Mouse (Mus musculus): Measurements from ENCODE around the gene Wdr35. TPM values are rescaled to one million over a fixed set of nuclear protein-coding genes. Genes with fewer than 3 reads are reported as not detected.

The Wdr35 gene
- polyA plus RNA-seq, 1 experiment from 2014 or later = 21.4 TPM

DNA sequence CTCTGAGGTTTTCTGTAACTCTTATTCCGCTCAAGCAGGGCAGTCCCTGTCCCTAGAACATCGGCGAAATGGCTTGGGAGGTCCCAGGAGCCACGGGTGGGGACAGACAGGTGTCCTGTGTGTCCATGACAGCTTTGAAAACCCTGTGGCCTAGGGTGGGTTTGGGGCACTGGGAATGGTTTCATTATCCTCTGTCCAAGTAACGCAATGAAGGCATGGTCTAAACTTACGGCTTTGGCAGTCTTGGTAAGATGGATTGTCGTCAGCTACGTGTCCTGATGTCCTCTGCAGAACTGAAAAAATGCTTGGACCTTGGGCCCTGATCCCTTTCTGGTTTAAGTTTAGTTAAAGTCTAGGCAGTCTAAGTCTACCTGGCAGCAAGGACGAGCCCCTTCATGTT, 86.3 kb downstream of the Wdr35 start:
- H3K27me3 ChIP-seq (replicated peaks; ENCODE audit: low read depth, poor library complexity, severe bottlenecking) = no peaks in the 10 kb centered on the region
- H3K4me1 ChIP-seq = no peaks in the 10 kb centered on the region
- no peaks in the 10 kb centered on the region for H3K9me3 ChIP-seq
- WGBS = 88% methylated on average over 9 of the region's 9 CpGs
- no peak for DNase-seq (ENCODE audit: low spot score)
- no peak overlapping the region for H3K4me3 ChIP-seq
- no peak overlapping the region for H3K27ac ChIP-seq (replicated peaks)
- H3K36me3 ChIP-seq (replicated peaks) = no peaks in the 10 kb centered on the region

DNA sequence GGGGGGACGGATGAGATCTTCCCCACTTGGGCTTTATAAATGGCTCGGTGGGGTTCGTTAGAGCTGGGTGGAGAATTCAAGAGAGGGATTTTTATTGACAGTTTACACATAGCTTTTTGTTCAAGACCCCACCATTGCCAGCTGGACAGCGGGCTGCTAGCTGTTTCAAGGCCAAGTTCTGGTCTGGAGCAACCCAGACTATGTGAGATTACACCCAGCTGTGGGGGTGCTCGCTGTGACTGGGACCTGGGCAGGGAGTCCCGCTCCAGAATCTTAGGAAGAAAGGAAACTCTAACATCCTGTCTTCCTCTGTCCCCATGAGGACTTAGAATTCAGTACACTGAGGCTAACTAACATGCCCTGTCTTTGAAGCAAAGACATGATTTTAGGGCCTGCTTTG, 89.9 kb downstream of the Wdr35 start:
- Histone ChIP-seq H3K27me3 (replicated peaks; ENCODE audit: low read depth, poor library complexity, severe bottlenecking) (no peaks in the 10 kb centered on the region), H3K4me1 (no peaks in the 10 kb centered on the region), H3K36me3 (replicated peaks) (no peaks in the 10 kb centered on the region), H3K9me3 (no peaks in the 10 kb centered on the region), H3K27ac (replicated peaks) (no peak overlapping the region), H3K4me3 (no peak overlapping the region)
- no peak for DNase-seq (ENCODE audit: low spot score)
- WGBS = 81% methylated on average over 6 of the region's 6 CpGs

DNA sequence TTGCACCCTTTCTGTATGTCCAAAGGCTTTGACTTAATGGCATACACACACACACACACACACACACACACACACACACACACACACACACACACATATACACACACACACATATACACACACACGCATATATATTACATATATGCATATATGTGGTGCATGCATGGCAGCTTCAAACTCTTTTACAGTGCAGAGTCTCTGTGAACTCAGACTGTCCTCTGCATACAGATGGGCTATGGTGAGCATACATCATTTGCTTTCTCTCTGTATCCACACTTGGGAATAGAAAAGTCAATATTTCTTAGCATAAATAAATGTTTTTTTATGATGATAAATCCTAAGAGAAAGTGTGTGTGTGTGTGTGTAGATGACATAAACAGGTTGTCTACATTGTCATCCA, 97.4 kb downstream of the Wdr35 start:
- no peak for DNase-seq (ENCODE audit: low spot score)
- Histone ChIP-seq H3K9me3 (no peaks in the 10 kb centered on the region), H3K4me1 (peaks cover 4% of the 10 kb centered on the region; the same call in 1 of the 2 replicates), H3K27ac (replicated peaks) (no peak overlapping the region), H3K27me3 (replicated peaks; ENCODE audit: low read depth, poor library complexity, severe bottlenecking) (no peaks in the 10 kb centered on the region), H3K4me3 (no peak overlapping the region), H3K36me3 (replicated peaks) (no peaks in the 10 kb centered on the region)
- 91% methylated on average over 1 of the region's 1 CpGs for WGBS

DNA sequence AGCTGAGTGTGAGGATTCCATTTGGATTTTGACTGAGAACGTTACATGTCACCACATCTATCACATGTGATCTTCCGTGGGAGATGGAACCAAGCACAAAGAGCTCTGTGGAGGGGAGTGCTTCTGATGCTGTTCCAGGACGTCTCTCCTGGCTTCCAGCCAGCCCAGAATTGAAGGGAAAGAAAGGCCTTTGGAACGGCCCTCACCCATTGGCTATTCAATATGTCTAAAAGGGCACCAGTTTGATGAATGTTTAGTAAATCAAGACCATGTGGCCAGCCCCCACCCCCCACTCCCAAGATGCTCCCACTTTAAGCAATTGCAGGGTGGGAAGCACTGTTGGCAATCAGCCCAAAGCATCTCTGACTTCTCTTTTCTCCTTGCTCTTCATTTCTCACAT, 97.8 kb downstream of the Wdr35 start:
- Histone ChIP-seq H3K27me3 (replicated peaks; ENCODE audit: low read depth, poor library complexity, severe bottlenecking) (no peaks in the 10 kb centered on the region), H3K36me3 (replicated peaks) (no peaks in the 10 kb centered on the region), H3K27ac (replicated peaks) (no peak overlapping the region), H3K4me1 (peaks cover 4% of the 10 kb centered on the region; the same call in 1 of the 2 replicates), H3K4me3 (no peak overlapping the region), H3K9me3 (no peaks in the 10 kb centered on the region)
- no peak for DNase-seq (ENCODE audit: low spot score)
- 71% methylated on average over 4 of the region's 4 CpGs for WGBS

DNA sequence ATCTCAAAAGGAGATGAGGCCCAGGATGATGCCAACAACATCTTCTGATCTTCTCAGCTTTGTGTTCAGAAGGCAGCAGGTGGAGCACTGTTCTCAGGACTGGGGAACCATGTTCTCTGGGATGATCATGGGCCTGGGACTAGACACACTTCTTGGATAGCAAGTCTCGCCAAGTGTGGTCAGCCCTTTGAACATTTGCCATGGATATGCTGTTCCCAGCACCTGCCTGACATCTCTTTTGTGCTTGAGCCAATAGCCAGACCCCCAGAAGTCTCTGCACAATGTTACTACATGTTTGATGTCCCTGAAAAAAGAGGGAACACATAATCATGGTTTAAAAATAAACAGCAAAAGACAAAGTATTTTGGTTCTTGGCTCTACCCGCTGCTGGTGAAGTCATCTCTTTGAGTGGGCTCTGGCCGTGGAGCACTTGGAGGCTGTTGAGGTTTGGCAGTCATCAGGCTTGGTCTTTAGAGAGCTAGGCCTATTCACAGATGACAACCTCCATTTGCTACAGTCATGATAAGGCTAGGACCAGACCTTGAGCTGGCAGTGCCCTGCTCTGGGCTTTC, 103.9 kb downstream of the Wdr35 start:
- Histone ChIP-seq H3K9me3 (no peaks in the 10 kb centered on the region), H3K4me3 (no peak overlapping the region), H3K27me3 (replicated peaks; ENCODE audit: low read depth, poor library complexity, severe bottlenecking) (no peaks in the 10 kb centered on the region), H3K27ac (replicated peaks) (no peak overlapping the region), H3K36me3 (replicated peaks) (no peaks in the 10 kb centered on the region), H3K4me1 (no peaks in the 10 kb centered on the region)
- DNase-seq (ENCODE audit: low spot score) = no peak
- 92% methylated on average over 3 of the region's 3 CpGs for WGBS

Other genes starting within 250 kb of the Wdr35 start
- gene Sdc1, start 202.6 kb upstream of the Wdr35 start, polyA plus RNA-seq (2016; fragmentation: Nextera tagmentation; extraction: Ambion mirVana) = 157 and 158 TPM in 2 replicates
- 170 and 196 TPM in 2 replicates for gene Laptm4a, start 52.2 kb upstream of the Wdr35 start, polyA plus RNA-seq (2016; fragmentation: Nextera tagmentation; extraction: Ambion mirVana)
- 3.0 and 3.3 TPM in 2 replicates for gene Matn3, start 26.0 kb upstream of the Wdr35 start, polyA plus RNA-seq (2016; fragmentation: Nextera tagmentation; extraction: Ambion mirVana)
- gene Ttc32, start 56.1 kb downstream of the Wdr35 start, polyA plus RNA-seq (2016; fragmentation: Nextera tagmentation; extraction: Ambion mirVana) = 17.6 and 19.3 TPM in 2 replicates

All from embryonic facial prominence, embryonic 10.5 days (tissue).